Mouse (Mus musculus) intestine, embryonic 14.5 days (tissue): ENCODE data around the gene Elfn1. TPM values are rescaled to one million over a fixed set of nuclear protein-coding genes. Genes with fewer than 3 reads are reported as not detected.

Source experiments
- ATAC-seq: fragments of 200-750 bp; cut with Nextera tagmentation; replicated peaks from 2 replicates; pipeline ENCODE4 v1.8.0; 2017; ENCODE audit warnings: low read depth, moderate number of reproducible peaks, moderate TSS enrichment, moderate library complexity; ENCODE audit not compliant: low FRiP score, low TSS enrichment
- DNase-seq: peaks from one replicate; pipeline ENCODE4 v3.0.0-alpha.2; 2018; ENCODE audit warnings: low spot score
- H3K27ac ChIP-seq: fragments of 300-500 bp; sonication (generic); 2 replicates; pipeline ENCODE4 v1.5.1; 2014; ENCODE audit warnings: low read depth, mild to moderate bottlenecking, control low read depth
- H3K27me3 ChIP-seq: fragments of 300-500 bp; sonication (generic); replicated peaks from 2 replicates; pipeline ENCODE4 v1.6.1; 2014; ENCODE audit warnings: low read length, control low read depth; ENCODE audit not compliant: control insufficient read depth, insufficient read depth
- H3K36me3 ChIP-seq: fragments of 300-500 bp; sonication (generic); 2 replicates; pipeline ENCODE4 v1.6.1; 2014; ENCODE audit warnings: low read length, control low read depth; ENCODE audit not compliant: control insufficient read depth, insufficient read depth
- H3K4me1 ChIP-seq: fragments of 300-500 bp; sonication (generic); replicated peaks from 2 replicates; pipeline ENCODE4 v1.6.1; 2014; ENCODE audit warnings: low read length, control low read depth, mixed read lengths; ENCODE audit not compliant: control insufficient read depth, insufficient read depth
- H3K4me2 ChIP-seq: fragments of 300-500 bp; sonication (generic); 2 replicates; pipeline ENCODE4 v1.6.1; 2014; ENCODE audit warnings: low read length
- H3K4me3 ChIP-seq: fragments of 300-500 bp; sonication (generic); 2 replicates; pipeline ENCODE4 v1.5.1; 2014; ENCODE audit warnings: low read depth, low read length, control low read depth, mixed read lengths
- H3K9ac ChIP-seq: fragments of 300-500 bp; sonication (generic); 2 replicates; pipeline ENCODE4 v1.6.1; 2014; ENCODE audit warnings: mild to moderate bottlenecking, low read length
- H3K9me3 ChIP-seq: fragments of 300-500 bp; sonication (generic); 2 replicates; pipeline ENCODE4 v1.6.1; 2016; ENCODE audit warnings: low read length, control low read depth; ENCODE audit not compliant: control insufficient read depth
- WGBS: fragments of 180-500 bp; shearing (Covaris S2); extraction: QIAGEN DNeasy Blood & Tissue Kit; methylation state at CpG from one replicate; pipeline ENCODE4 v1.1.7; 2014; 5-methylcytosine and 5-hydroxymethylcytosine counted together
- polyA plus RNA-seq: library from polyadenylated mRNA; unstranded; fragments of >200 nt; fragmentation: Nextera tagmentation; extraction: Ambion mirVana; gene quantifications from 2 replicates; pipeline ENCODE4 v1.2.1, GENCODE M21; 2014

The Elfn1 gene
- polyA plus RNA-seq, 1 experiment from 2014 or later: 0.26 TPM

- no peaks in the 10 kb centered on the region for H3K4me1 ChIP-seq
- H3K4me3 ChIP-seq: no peak overlapping the region
- H3K9ac ChIP-seq: no peak overlapping the region
- no peaks in the 10 kb centered on the region for H3K36me3 ChIP-seq
- no peaks in the 10 kb centered on the region for H3K27me3 ChIP-seq
- 43% methylated on average over 10 of the region's 10 CpGs for WGBS
- no peak overlapping the region for H3K4me2 ChIP-seq
- ATAC-seq (no peak), DNase-seq (no peak)
- no peaks in the 10 kb centered on the region for H3K9me3 ChIP-seq
- no peak overlapping the region for H3K27ac ChIP-seq
Measured at GRCm38 (mm10) chr5:139889370-139889769, 18.4 kb upstream of the Elfn1 start.

GRCm38 (mm10) chr5:139892326-139892994 lies 15.3 kb upstream of the Elfn1 start:
- DNase-seq (no peak), ATAC-seq (no peak)
- 45% methylated on average over 4 of the region's 5 CpGs for WGBS
- H3K27me3 ChIP-seq: no peaks in the 10 kb centered on the region
- no peaks in the 10 kb centered on the region for H3K9me3 ChIP-seq
- no peak overlapping the region for H3K4me3 ChIP-seq
- H3K4me1 ChIP-seq: no peaks in the 10 kb centered on the region
- no peak overlapping the region for H3K9ac ChIP-seq
- no peak overlapping the region for H3K4me2 ChIP-seq
- H3K27ac ChIP-seq: no peak overlapping the region
- H3K36me3 ChIP-seq: no peaks in the 10 kb centered on the region

DNA sequence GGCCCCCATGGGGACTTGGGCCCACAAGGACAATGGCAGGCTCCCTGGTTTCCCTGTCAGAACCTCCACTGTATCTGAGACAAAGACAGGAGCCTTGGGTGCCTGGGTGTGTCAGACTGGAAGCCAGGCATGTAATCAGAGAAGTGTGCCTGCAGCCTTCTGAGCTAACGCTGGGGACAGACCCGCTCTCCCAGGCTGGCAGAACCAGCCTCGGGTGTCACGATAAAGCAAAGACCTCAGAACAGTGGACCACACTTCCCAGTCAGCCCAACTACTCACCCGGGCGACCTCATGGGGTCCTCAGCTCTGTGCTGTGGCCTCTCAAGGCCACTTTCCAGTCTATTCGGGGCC lies 14.8 kb upstream of the Elfn1 start:
- Histone ChIP-seq H3K4me2 (no peak overlapping the region), H3K9me3 (no peaks in the 10 kb centered on the region), H3K4me1 (no peaks in the 10 kb centered on the region), H3K27ac (no peak overlapping the region), H3K27me3 (no peaks in the 10 kb centered on the region), H3K4me3 (no peak overlapping the region), H3K9ac (no peak overlapping the region), H3K36me3 (no peaks in the 10 kb centered on the region)
- no peak for ATAC-seq
- 39% methylated on average over 7 of the region's 7 CpGs for WGBS
- DNase-seq: no peak

DNA sequence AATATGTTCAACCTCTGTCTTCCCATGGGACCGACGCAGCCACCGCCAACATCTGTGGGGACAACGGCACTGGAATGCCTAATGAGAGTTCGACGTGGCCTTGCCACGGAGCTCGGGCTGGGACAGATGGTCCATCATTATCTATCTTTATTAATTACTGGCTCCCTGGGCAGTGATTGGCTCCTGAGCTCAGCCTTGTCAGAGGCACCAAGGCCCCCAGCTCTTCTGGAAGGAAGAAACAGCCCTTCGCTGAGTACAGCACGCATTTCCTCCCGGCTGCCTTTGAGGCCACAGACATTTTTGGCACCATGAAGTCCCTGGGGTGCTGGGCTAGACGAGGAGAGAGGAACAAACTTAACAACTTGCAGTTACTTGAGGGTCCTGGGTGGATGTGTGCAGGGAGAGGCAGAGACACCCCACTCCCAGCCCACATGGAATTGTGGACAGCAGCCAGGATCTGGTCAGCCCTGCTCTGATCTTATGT lies 13.7 kb upstream of the Elfn1 start:
- H3K36me3 ChIP-seq: no peaks in the 10 kb centered on the region
- no peaks in the 10 kb centered on the region for H3K9me3 ChIP-seq
- no peaks in the 10 kb centered on the region for H3K27me3 ChIP-seq
- H3K4me2 ChIP-seq: no peak overlapping the region
- DNase-seq: no peak
- no peak overlapping the region for H3K9ac ChIP-seq
- H3K4me3 ChIP-seq: no peak overlapping the region
- H3K27ac ChIP-seq: no peak overlapping the region
- 71% methylated on average over 12 of the region's 12 CpGs for WGBS
- ATAC-seq: no peak
- H3K4me1 ChIP-seq: no peaks in the 10 kb centered on the region

DNA sequence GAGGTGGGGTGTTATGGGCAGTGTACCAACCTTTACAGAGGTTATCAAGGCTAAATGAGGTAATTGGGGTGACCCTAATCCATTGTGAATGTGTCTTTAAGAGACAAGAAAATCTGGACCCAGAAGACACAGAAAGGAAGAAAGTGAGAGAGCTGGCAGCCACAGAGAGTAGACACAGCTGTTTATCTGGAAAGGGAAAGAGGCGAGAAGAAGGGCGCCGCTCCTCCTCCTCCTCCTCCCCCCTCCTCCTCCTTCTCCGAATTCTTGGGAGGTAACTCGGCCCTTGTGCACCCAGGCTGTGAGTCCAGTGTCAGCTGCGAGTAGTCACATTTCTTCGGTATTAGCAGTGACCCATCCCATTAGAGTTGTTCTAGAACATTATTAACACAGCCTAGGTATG lies 8.7 kb upstream of the Elfn1 start:
- Histone ChIP-seq H3K4me1 (no peaks in the 10 kb centered on the region), H3K4me2 (no peak overlapping the region), H3K4me3 (no peak overlapping the region), H3K36me3 (no peaks in the 10 kb centered on the region), H3K27ac (no peak overlapping the region), H3K27me3 (no peaks in the 10 kb centered on the region), H3K9ac (no peak overlapping the region), H3K9me3 (no peaks in the 10 kb centered on the region)
- WGBS: 23% methylated on average over 7 of the region's 7 CpGs
- no peak for DNase-seq
- no peak for ATAC-seq

- H3K36me3 ChIP-seq: no peaks in the 10 kb centered on the region
- no peak overlapping the region for H3K9ac ChIP-seq
- no peak overlapping the region for H3K4me2 ChIP-seq
- no peak overlapping the region for H3K4me3 ChIP-seq
- WGBS: 74% methylated on average over 5 of the region's 5 CpGs
- DNase-seq: no peak
- H3K9me3 ChIP-seq: no peaks in the 10 kb centered on the region
- peaks cover 19% of the 10 kb centered on the region for H3K4me1 ChIP-seq
- ATAC-seq: no peak
- H3K27ac ChIP-seq: no peak overlapping the region
- H3K27me3 ChIP-seq: peaks cover 51% of the 10 kb centered on the region
Measured at GRCm38 (mm10) chr5:139905121-139905520, 2.6 kb upstream of the Elfn1 start.

DNA sequence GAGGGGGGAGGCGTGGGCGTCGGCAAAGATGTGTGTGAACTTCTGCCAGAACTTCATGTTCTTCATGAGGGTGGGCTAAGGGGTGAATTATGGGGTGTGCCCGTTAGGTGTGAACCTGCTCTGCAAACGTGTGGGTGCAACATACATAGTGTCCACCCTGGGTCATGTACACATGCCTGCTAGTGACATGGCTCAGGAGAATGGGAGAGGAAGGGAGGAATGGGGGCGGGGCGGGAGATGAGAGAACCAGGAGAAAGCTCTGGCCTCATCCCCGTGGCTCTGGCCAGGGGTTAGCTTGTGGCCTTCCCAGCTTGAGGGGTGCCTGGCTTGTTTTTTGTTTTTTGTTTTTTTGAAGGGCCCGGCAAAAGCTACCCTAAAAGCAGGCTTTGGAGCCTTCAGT lies 1.2 kb upstream of the Elfn1 start:
- Histone ChIP-seq H3K4me1 (peaks cover 26% of the 10 kb centered on the region), H3K36me3 (no peaks in the 10 kb centered on the region), H3K27me3 (peaks cover 64% of the 10 kb centered on the region), H3K27ac (no peak overlapping the region), H3K9ac (no peak overlapping the region), H3K9me3 (no peaks in the 10 kb centered on the region), H3K4me3 (no peak overlapping the region), H3K4me2 (no peak overlapping the region)
- WGBS: 38% methylated on average over 8 of the region's 9 CpGs
- ATAC-seq (no peak), DNase-seq (no peak)

- peaks cover 32% of the 10 kb centered on the region for H3K4me1 ChIP-seq
- no peak overlapping the region for H3K9ac ChIP-seq
- peak overlapping the region; percentile 54 for H3K4me3 ChIP-seq
- peak; percentile 81 for DNase-seq
- peak overlapping the region; percentile 99 for H3K4me2 ChIP-seq
- WGBS: under 1% methylated on average over 19 of the region's 19 CpGs
- no peak for ATAC-seq
- H3K9me3 ChIP-seq: no peaks in the 10 kb centered on the region
- no peaks in the 10 kb centered on the region for H3K36me3 ChIP-seq
- H3K27me3 ChIP-seq: peaks cover 72% of the 10 kb centered on the region
- no peak overlapping the region for H3K27ac ChIP-seq
Measured at GRCm38 (mm10) chr5:139907241-139907640, 502 bp upstream of the Elfn1 start.

- ATAC-seq (0 out of 2 replicates have a peak, but pooled peaks have one; percentile 24), DNase-seq (peak; percentile 74)
- Histone ChIP-seq H3K9me3 (no peaks in the 10 kb centered on the region), H3K27ac (no peak overlapping the region), H3K9ac (peak overlapping the region; percentile 44), H3K4me3 (peak overlapping the region; percentile 54), H3K4me2 (peak overlapping the region; percentile 99), H3K4me1 (peaks cover 35% of the 10 kb centered on the region), H3K27me3 (peaks cover 82% of the 10 kb centered on the region), H3K36me3 (no peaks in the 10 kb centered on the region)
- WGBS: under 1% methylated on average over 53 of the region's 78 CpGs
Measured at GRCm38 (mm10) chr5:139908243-139908810, 584 bp downstream of the Elfn1 start.
